Mouse (Mus musculus) forebrain, embryonic 10.5 days (tissue): ENCODE data around the gene Znrf3. TPM values are rescaled to one million over a fixed set of nuclear protein-coding genes. Genes with fewer than 3 reads are reported as not detected.
A peak's percentile ranks its signal among the peaks of the same experiment; 100 is the strongest.
"Not testable (repeated sequence)": the region's sequence is repeated elsewhere in the genome, so short reads cannot be mapped to it uniquely, and the experiment has no call there.

ENCODE experiments used
- DNase-seq: peaks from one replicate; pipeline ENCODE4 v3.0.0-alpha.2; 2017; ENCODE audit warnings: low spot score; ENCODE audit errors: extremely low spot score
- H3K27ac ChIP-seq: fragments of 300-500 bp; sonication (generic); 2 replicates; pipeline ENCODE4 v1.5.1; 2016; ENCODE audit warnings: mild to moderate bottlenecking
- H3K27me3 ChIP-seq: fragments of 300-500 bp; sonication (generic); 2 replicates; pipeline ENCODE4 v1.6.1; 2016; ENCODE audit warnings: mild to moderate bottlenecking; ENCODE audit not compliant: poor library complexity, severe bottlenecking
- H3K36me3 ChIP-seq: fragments of 300-500 bp; sonication (generic); replicated peaks from 2 replicates; pipeline ENCODE4 v1.6.1; 2016; ENCODE audit warnings: mild to moderate bottlenecking, moderate library complexity
- H3K4me1 ChIP-seq: fragments of 300-500 bp; sonication (generic); 2 replicates; pipeline ENCODE4 v1.6.1; 2016
- H3K4me3 ChIP-seq: fragments of 300-500 bp; sonication (generic); 2 replicates; pipeline ENCODE4 v1.5.1; 2016; ENCODE audit warnings: mild to moderate bottlenecking, moderate library complexity
- H3K9me3 ChIP-seq: fragments of 300-500 bp; sonication (generic); 2 replicates; pipeline ENCODE4 v1.6.1; 2016; ENCODE audit warnings: mild to moderate bottlenecking, moderate library complexity
- WGBS: fragments of 180-500 bp; shearing (Covaris S2); methylation state at CpG from one replicate; pipeline ENCODE4 v1.1.7; 2016; 5-methylcytosine and 5-hydroxymethylcytosine counted together
- polyA plus RNA-seq: library from polyadenylated mRNA; unstranded; fragments of >200 nt; fragmentation: Nextera tagmentation; extraction: Ambion mirVana; gene quantifications from 2 replicates; pipeline ENCODE4 v1.2.1, GENCODE M21; 2016

Znrf3 gene
- polyA plus RNA-seq = 11.1 and 11.9 TPM in 2 replicates

DNA sequence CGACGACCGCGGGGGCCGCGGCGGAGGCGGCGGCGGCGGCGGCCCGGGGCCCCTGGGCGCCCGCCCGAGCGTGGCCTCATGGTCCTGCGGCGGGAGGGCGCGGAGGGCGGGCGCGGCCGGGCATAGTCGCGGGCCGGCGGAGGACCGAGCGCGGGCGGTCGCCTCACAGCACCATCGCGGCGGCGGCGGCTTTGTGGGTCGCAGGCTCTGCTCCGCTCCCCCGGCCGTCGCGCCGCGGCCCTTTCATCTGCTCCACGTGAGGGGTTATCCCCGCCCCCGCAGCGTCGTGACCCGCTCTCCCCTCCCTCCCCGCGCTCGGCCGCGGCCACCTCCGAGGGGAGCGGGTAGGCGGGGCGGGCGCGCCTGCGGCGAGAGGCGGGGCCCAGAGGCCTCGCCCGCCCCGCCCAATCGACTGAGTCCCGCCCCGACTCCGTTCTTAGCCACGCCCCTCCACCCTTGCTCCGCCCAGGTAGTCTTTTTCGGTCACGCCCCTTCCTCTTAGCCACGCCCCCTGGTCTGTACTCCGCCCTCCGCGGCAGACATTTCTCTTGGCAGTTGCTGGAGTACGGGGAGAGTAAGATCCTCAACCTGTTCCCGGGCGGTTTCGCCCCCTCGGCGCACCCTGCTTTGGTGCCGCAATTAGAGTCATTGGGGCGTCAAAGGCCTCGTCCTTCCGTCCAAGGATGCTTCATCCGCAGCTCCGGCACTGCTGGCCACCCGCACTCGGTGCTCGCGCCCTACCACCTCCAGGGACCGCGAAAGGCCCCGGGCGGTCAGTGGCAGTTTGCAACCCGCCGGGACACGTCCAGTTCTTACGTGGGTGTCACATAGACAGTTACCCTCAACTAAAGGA, at the start of gene Znrf3:
Gene Znrf3 (minus strand): TSS at position 249 of the 853 bp plus-strand sequence.
- Histone ChIP-seq H3K9me3 (no peaks in the 10 kb centered on the region), H3K4me1 (peaks cover 48% of the 10 kb centered on the region), H3K4me3 (peak within 1 kb of the TSS; percentile 88), H3K36me3 (no peaks in the 10 kb centered on the region), H3K27me3 (peaks cover 31% of the 10 kb centered on the region), H3K27ac (peak within 1 kb of the TSS; percentile 96)
- 3% methylated on average over 67 of the region's 106 CpGs for WGBS
- DNase-seq = peak; percentile 98

DNA sequence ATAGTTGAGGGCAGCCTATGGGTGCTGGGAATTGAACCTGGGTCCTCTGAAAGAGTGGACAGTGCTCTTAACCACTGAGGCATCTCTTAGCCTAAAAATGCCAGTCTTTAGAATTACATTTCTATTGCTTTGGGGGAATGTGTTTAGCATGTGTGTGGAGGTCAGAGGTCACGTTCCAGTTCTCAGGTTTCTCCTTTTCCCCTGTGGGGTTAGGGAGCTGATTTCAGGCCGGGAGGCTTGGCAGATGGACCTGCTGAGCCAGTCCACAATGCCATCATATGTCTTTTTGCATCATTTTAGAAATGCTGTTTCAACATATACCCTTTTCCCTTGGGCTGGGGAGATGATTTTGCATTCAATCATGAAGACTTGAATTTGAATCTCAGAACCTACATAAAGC, 49.2 kb upstream of the Znrf3 start:
- H3K27ac ChIP-seq = no peak overlapping the region
- 53% methylated on average over 2 of the region's 2 CpGs for WGBS
- no peak for DNase-seq

DNA sequence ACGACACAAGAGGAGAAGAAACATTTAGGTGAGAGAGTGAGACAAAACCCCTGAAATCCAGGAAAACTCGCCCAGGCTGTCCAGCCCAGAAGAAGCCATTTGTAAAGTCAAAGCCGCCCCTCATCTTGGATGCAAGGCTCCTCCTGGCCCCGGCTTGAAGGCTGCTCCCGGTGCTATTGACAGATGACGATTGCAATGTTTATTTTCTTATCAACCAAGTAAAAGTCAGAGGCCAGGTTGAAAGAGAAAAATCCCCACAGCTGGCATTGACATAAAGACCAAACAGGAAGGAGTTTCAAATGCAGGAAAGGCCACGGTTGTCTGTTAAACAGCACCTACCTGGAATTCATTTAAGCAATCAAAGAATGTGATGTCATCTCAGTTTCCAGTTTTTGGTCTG, 47.3 kb upstream of the Znrf3 start:
- H3K36me3 ChIP-seq = no peaks in the 10 kb centered on the region
- no peaks in the 10 kb centered on the region for H3K9me3 ChIP-seq
- WGBS = 77% methylated on average over 7 of the region's 7 CpGs
- H3K27ac ChIP-seq = no peak overlapping the region
- no peaks in the 10 kb centered on the region for H3K27me3 ChIP-seq
- H3K4me1 ChIP-seq = peaks cover 12% of the 10 kb centered on the region
- DNase-seq = no peak
- no peak overlapping the region for H3K4me3 ChIP-seq

More for the DNA sequence above, 49.2 kb upstream of the Znrf3 start:
- Histone ChIP-seq H3K27me3 (no peaks in the 10 kb centered on the region), H3K4me1 (peaks cover 12% of the 10 kb centered on the region), H3K36me3 (no peaks in the 10 kb centered on the region), H3K4me3 (no peak overlapping the region), H3K9me3 (no peaks in the 10 kb centered on the region)

DNA sequence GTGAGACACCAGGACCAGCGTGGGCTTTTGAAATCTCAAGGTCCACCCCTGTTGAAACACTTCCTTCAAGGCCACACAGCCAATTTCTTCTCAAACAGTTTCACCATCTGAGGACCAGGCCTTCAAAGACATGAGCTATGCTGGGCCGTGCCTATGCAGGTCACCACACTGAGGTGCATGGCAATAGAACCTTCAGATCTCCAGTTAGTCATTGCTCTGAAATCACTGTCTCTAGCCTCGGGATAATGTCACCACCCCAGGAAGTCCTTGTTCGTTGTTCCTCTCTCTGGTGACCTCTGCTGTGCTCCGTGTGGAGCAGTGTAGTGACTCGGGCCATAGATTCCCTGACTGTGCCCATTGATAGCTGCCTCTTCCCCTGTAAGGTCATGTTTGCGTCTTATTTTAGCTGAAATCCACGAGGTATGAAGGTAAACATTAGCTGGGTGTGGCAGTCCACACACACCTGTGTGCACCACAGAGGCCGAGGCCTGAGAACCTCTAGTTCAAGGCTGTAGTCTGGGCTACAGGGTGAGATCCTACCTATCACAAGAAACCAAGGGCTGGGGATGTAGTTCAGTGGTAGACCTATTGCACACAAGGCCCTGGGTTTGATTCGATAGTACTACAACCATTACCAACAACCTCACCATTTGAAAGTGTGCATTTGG, 46.5 kb upstream of the Znrf3 start:
- Histone ChIP-seq H3K36me3 (no peaks in the 10 kb centered on the region), H3K9me3 (no peaks in the 10 kb centered on the region), H3K4me3 (no peak overlapping the region), H3K27me3 (no peaks in the 10 kb centered on the region), H3K27ac (no peak overlapping the region), H3K4me1 (peaks cover 12% of the 10 kb centered on the region)
- WGBS = 89% methylated on average over 10 of the region's 10 CpGs
- DNase-seq = no peak

DNA sequence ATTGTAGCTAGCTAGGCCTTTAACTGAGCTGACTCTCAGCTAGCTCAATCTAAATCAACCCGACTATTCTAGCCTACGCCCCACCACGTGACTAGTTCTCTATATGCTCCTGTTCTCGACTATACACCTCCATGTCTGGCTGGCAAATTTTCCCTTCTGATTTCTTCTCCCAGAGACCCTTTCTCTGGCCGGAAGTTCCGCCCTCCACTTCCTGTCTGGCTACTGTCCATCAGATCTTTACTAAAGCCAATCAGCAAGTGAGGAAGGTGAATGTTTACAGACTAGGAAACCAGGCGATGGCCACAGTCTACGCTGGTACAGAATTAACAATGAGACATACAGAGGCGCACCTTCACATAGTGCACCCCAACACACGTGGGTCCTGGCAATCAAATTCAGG, 44.8 kb upstream of the Znrf3 start:
- not testable (repeated sequence) for H3K36me3 ChIP-seq, H3K9me3 ChIP-seq, H3K4me3 ChIP-seq, DNase-seq, H3K27me3 ChIP-seq, H3K27ac ChIP-seq
- WGBS = 92% methylated on average over 10 of the region's 10 CpGs
- H3K4me1 ChIP-seq = peaks cover 11% of the 10 kb centered on the region

DNA sequence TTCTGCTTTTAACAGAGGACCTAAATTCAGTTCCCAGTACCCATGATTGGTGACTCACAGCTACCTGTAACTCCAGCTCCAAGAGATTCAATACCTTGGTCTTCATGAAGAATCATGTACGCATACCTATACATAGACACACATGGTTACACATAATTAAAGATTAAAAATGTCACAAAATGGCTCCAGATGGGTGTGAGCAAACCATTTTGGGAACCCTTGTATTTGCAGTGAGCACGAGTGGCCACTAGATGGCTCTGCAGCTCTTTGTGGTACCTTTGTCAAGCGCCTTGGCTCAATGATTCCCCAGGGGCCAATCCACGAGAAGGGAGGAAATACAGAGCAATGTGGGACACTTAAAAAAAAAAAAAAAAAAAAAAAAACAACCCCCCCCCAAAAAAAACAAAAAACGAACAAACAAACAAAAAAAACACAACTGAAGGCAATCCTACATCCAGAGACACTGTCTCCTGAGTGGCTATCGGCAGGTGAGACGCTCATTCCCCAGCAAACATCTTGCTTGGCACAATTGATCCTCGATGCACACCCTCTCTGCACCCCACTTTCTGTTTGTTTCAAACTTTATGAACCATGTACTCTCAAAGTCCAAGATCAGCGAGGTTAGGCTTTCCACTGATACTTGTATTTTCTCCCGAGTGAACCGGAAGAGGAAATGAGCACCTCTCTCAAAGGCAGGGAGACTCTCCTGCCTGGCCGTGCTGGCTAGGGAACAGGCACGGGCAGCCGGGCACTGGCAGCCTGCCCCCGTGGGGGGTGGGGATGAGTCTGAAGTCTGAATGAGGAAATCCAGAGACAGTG, 40.8 kb upstream of the Znrf3 start:
- H3K27ac ChIP-seq = peak overlapping the region; percentile 77
- WGBS = 21% methylated on average over 15 of the region's 15 CpGs

DNA sequence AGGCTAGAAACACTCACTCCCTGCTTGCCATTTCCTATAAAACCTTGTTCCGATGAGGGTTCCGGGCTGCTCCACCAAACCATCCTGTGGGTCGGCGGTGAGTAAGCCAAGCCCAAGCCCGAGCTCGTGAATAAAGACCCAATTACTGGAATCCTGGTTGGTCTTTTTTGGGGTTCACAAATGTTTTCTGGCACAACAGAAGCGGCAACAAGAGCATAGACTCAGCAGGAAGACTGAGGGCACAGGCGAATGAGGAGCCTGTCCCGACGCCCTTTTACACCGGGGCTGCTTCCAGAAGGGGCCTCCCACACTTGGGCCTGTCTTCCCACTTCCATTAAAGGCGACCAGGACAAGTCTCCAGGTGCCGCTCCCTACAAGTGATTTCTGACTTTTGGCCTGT, 37.9 kb upstream of the Znrf3 start:
- H3K4me3 ChIP-seq = no peak overlapping the region
- no peak overlapping the region for H3K27ac ChIP-seq
- H3K27me3 ChIP-seq = no peaks in the 10 kb centered on the region
- H3K4me1 ChIP-seq = peaks cover 6% of the 10 kb centered on the region
- no peaks in the 10 kb centered on the region for H3K9me3 ChIP-seq
- no peaks in the 10 kb centered on the region for H3K36me3 ChIP-seq
- DNase-seq = no peak
- 86% methylated on average over 13 of the region's 13 CpGs for WGBS

More for the DNA sequence above, 40.8 kb upstream of the Znrf3 start:
- Histone ChIP-seq H3K4me1 (peaks cover 6% of the 10 kb centered on the region), H3K27me3 (no peaks in the 10 kb centered on the region), H3K4me3 (peak overlapping the region; percentile 47), H3K36me3 (no peaks in the 10 kb centered on the region), H3K9me3 (no peaks in the 10 kb centered on the region)
- peak; percentile 84 for DNase-seq

DNA sequence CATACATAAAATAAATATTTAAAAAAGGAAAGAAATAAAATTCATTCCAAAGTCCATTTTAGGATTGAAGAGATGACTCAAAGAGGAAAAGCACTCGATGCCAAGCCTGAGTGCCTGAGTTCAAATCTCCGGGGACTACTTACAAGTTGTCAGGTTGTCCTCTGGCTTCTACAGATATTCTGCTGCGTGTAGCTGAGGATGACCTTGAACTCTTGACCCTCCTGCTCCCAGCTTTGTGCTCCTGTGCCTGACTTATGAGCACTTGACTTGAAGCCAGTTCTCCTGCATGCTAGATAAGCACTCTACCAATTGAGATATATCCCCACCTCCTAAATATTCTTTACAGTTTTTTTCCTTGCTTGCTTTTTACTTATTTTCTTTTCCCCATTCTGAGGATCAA, 34.2 kb upstream of the Znrf3 start:
- Histone ChIP-seq H3K4me1 (no peaks in the 10 kb centered on the region), H3K27ac (no peak overlapping the region), H3K9me3 (no peaks in the 10 kb centered on the region), H3K36me3 (no peaks in the 10 kb centered on the region), H3K27me3 (no peaks in the 10 kb centered on the region), H3K4me3 (no peak overlapping the region)
- no peak for DNase-seq
- WGBS = 96% methylated on average over 3 of the region's 3 CpGs

DNA sequence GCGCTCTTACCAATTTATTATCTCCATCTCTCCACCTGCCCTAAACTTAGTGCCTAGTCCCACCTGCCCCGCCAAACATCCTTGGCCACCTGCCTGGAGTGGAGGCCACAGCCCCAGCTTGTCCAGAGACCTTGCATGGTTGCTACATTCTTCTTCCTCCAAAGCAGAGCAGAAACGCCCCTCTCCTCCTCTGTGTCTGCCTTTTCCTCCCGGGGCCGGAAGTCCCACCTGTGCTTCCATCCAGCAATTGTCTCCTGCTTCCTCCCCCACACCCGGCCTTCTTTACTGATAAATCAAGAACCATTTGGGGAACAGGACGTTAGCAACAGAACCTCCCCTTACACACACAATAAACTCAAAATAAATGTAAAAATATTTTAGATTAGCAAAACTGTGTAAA, 33.5 kb upstream of the Znrf3 start:
- no peak overlapping the region for H3K27ac ChIP-seq
- no peaks in the 10 kb centered on the region for H3K27me3 ChIP-seq
- DNase-seq = no peak
- H3K4me1 ChIP-seq = no peaks in the 10 kb centered on the region
- no peaks in the 10 kb centered on the region for H3K9me3 ChIP-seq
- 83% methylated on average over 7 of the region's 7 CpGs for WGBS
- H3K4me3 ChIP-seq = no peak overlapping the region
- H3K36me3 ChIP-seq = no peaks in the 10 kb centered on the region

DNA sequence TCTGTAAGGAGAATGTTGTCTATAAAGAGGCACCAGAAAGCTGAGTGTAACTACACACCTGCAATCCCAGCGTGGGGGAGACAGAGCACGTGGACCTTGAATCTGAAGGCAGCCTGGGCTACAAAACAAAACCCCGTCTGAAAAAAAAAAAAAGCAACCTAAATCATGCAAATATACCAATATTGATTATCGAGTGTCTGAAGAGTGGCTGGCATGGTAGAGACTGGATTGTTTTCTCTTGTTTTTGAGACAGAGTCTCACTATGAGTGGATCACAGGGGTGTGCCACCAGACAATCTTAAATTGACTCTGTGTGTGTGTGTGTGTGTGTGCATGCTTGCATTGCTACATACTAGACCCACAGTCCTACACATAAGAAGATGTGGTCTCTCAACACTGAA, 32.2 kb upstream of the Znrf3 start:
- H3K27me3 ChIP-seq = no peaks in the 10 kb centered on the region
- no peak overlapping the region for H3K27ac ChIP-seq
- H3K4me3 ChIP-seq = no peak overlapping the region
- no peak for DNase-seq
- WGBS = 88% methylated on average over 4 of the region's 4 CpGs
- no peaks in the 10 kb centered on the region for H3K4me1 ChIP-seq
- H3K9me3 ChIP-seq = no peaks in the 10 kb centered on the region
- no peaks in the 10 kb centered on the region for H3K36me3 ChIP-seq

DNA sequence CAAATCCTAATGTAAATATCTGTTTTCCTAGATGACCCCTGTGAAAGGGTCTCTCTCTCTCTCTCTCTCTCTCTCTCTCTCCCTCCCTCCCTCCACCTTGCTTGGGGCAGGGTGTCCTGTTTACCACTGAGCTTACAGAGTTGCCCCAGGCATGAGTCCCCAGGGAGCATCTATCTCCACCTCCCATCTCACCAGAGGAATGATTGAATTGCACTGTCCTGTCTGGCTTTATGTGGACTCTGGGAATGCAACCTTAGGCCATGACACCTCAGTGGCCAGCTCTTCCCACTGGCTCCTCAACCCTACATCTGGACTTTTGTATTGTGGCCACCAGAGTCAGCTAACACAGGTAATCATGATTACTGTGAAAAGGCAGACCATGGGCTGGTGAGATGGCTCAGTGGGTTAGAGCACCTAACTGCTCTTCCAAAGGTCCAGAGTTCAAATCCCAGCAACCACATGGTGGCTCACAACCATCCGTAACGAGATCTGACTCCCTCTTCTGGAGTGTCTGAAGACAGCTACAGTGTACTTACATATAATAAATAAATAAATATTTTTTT, 31.0 kb upstream of the Znrf3 start:
- H3K4me1 ChIP-seq, DNase-seq, H3K27ac ChIP-seq, H3K4me3 ChIP-seq, H3K27me3 ChIP-seq, H3K9me3 ChIP-seq, H3K36me3 ChIP-seq: not testable (repeated sequence)
- WGBS = 88% methylated on average over 2 of the region's 2 CpGs

DNA sequence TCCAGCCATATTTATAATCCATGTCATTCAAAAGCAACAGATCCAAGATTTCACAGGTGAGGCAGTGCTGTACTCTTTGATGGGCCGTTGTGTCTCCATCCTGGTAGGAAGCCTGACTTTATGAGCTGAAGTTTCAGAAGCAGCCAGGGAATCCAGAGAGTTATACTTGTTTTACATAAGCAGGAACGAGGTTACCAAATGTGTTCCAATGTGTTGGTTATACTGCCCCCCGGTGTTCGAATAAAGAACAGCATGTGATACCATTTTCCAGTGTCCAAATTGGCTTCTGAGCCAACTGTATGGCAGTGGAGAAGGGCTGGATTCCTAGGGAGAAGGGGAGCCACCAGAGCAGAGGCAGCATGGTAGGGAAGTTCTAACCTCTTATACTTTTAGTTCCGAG, 29.5 kb upstream of the Znrf3 start:
- Histone ChIP-seq H3K4me1 (no peaks in the 10 kb centered on the region), H3K27ac (no peak overlapping the region), H3K4me3 (no peak overlapping the region), H3K9me3 (no peaks in the 10 kb centered on the region), H3K27me3 (no peaks in the 10 kb centered on the region), H3K36me3 (no peaks in the 10 kb centered on the region)
- DNase-seq = peak; percentile 60
- WGBS = 16% methylated on average over 5 of the region's 5 CpGs
